Mouse (Mus musculus): ENCODE data around the gene Chmp2a. TPM values are rescaled to one million over a fixed set of nuclear protein-coding genes. Genes with fewer than 3 reads are reported as not detected.

Chmp2a gene
- polyA plus RNA-seq, 1 experiment from 2014 or later: 174 TPM

DNA sequence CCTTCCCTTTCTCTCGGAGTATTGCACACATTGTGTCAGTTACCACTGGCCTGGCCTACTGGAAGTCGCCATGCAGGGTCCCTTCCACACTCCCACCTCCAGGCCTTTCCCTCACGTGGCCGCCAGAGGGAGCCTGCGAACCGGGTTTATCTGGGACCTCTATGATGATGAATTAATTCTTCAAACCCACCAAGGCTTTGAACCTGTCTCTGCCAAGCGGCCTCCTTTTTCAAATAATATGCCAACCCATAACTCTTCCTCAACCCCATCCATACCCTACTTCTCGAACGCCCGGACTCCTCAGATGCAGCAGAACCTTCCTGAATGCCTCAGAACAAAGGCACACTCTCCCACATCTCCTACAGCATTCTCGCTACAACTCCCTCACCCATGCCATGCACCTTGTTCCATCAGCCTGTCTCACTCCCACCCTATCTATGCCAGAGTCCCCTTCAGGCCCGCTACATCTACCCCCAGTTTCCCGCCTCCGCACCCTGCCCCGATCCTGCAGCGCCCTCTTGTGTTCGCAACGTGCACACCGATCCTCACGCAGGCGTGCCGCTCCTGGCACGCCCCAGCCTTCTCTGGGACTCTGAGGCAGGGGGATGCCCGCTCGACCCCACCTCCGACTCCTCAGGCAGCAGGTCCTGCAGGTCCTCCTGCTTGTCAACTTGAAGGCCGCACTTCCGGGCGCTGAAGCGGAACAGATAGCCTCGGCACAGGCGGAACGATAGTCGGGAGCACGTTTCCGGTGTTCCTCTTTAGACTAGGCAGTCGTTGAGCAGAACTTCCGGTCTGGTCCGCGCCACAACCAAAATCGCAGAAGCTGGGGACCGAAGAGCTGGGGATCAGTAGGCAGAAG is 25.2 kb downstream of the Chmp2a start:
- H3K36me3 ChIP-seq (ENCODE audit: control insufficient read depth, insufficient read depth, low read length): peaks cover 20% of the 10 kb centered on the region
- H3K27ac ChIP-seq (ENCODE audit: low read depth, low read length): peak overlapping the region; percentile 96
- H3K4me2 ChIP-seq (ENCODE audit: low read length): peak overlapping the region; percentile 74
- under 1% methylated on average over 42 of the region's 42 CpGs for WGBS
- ATAC-seq: peak; percentile 92
- H3K9me3 ChIP-seq (ENCODE audit: control insufficient read depth, low read length): no peaks in the 10 kb centered on the region
- peak overlapping the region; percentile 94 for H3K9ac ChIP-seq (ENCODE audit: low read depth, low read length)
- peaks cover 13% of the 10 kb centered on the region for H3K4me1 ChIP-seq (ENCODE audit: control insufficient read depth, insufficient read depth, low read depth, low read length)
- no peaks in the 10 kb centered on the region for H3K27me3 ChIP-seq (replicated peaks; ENCODE audit: control insufficient read depth, insufficient read depth, low read length)
- peak overlapping the region; percentile 79 for H3K4me3 ChIP-seq (ENCODE audit: low read length)

GRCm38 (mm10) chr7:13007341-13008092 is 27.1 kb downstream of the Chmp2a start:
- Histone ChIP-seq H3K27ac (ENCODE audit: low read depth, low read length) (no peak overlapping the region), H3K27me3 (replicated peaks; ENCODE audit: control insufficient read depth, insufficient read depth, low read length) (no peaks in the 10 kb centered on the region), H3K4me3 (ENCODE audit: low read length) (peak overlapping the region; percentile 25), H3K9me3 (ENCODE audit: control insufficient read depth, low read length) (no peaks in the 10 kb centered on the region), H3K36me3 (ENCODE audit: control insufficient read depth, insufficient read depth, low read length) (peaks cover 20% of the 10 kb centered on the region), H3K4me2 (ENCODE audit: low read length) (peak overlapping the region; percentile 41), H3K9ac (ENCODE audit: low read depth, low read length) (peak overlapping the region; percentile 55), H3K4me1 (ENCODE audit: control insufficient read depth, insufficient read depth, low read depth, low read length) (peaks cover 13% of the 10 kb centered on the region)
- WGBS: 36% methylated on average over 56 of the region's 57 CpGs
- no peak for ATAC-seq

GRCm38 (mm10) chr7:13006531-13006930 is 28.1 kb downstream of the Chmp2a start:
- H3K9ac ChIP-seq (ENCODE audit: low read depth, low read length): no peak overlapping the region
- 86% methylated on average over 10 of the region's 10 CpGs for WGBS

DNA sequence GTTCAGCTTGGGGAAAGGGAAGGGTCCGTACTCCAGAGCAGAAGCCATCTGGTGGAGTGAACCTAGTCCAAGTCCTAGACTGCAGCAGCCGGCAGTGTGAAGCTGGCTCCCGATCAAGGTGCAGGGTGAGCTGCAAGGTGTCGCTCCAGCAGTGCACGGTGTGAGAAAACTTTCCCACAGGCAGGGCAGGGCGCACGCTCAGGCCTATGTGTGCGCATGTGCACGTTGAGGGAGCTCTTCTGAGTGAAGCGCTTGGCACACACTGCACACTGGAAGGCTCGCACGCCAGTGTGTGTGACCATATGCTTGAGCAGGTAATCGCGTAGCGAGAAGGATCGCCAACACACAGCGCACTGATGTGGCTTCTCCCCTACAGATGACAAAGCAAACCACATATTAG is 28.6 kb downstream of the Chmp2a start:
- no peak overlapping the region for H3K4me3 ChIP-seq (ENCODE audit: low read length)
- 80% methylated on average over 17 of the region's 17 CpGs for WGBS
- no peak for ATAC-seq
- H3K4me1 ChIP-seq (ENCODE audit: control insufficient read depth, insufficient read depth, low read depth, low read length): peaks cover 13% of the 10 kb centered on the region
- H3K4me2 ChIP-seq (ENCODE audit: low read length): no peak overlapping the region
- no peak overlapping the region for H3K27ac ChIP-seq (ENCODE audit: low read depth, low read length)
- no peaks in the 10 kb centered on the region for H3K9me3 ChIP-seq (ENCODE audit: control insufficient read depth, low read length)
- H3K36me3 ChIP-seq (ENCODE audit: control insufficient read depth, insufficient read depth, low read length): peaks cover 20% of the 10 kb centered on the region
- H3K27me3 ChIP-seq (replicated peaks; ENCODE audit: control insufficient read depth, insufficient read depth, low read length): no peaks in the 10 kb centered on the region
- H3K9ac ChIP-seq (ENCODE audit: low read depth, low read length): no peak overlapping the region

More at GRCm38 (mm10) chr7:13006531-13006930, 28.1 kb downstream of the Chmp2a start:
- no peaks in the 10 kb centered on the region for H3K27me3 ChIP-seq (replicated peaks; ENCODE audit: control insufficient read depth, insufficient read depth, low read length)
- H3K4me2 ChIP-seq (ENCODE audit: low read length): no peak overlapping the region
- no peak overlapping the region for H3K4me3 ChIP-seq (ENCODE audit: low read length)
- H3K36me3 ChIP-seq (ENCODE audit: control insufficient read depth, insufficient read depth, low read length): peaks cover 20% of the 10 kb centered on the region
- peaks cover 13% of the 10 kb centered on the region for H3K4me1 ChIP-seq (ENCODE audit: control insufficient read depth, insufficient read depth, low read depth, low read length)
- H3K27ac ChIP-seq (ENCODE audit: low read depth, low read length): no peak overlapping the region
- no peak for ATAC-seq
- no peaks in the 10 kb centered on the region for H3K9me3 ChIP-seq (ENCODE audit: control insufficient read depth, low read length)

DNA sequence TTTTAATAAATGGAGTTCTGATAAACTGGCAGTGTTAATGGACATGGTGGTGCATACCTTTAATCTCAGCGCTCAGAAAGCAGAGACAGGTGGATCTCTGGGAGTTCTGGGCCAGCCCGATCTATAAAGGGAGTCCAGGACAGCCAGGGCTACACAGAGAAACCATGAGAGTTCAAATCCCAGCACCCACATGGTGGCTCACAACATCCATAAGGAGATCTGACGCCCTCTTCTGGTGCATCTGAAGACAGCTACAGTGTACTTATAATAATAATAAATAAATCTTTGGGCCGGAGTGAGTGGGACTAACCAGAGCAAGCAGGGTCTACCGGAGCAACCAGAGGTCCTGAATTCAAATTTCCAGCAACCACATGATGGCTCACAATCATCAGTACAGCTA is 31.2 kb downstream of the Chmp2a start:
- H3K9me3 ChIP-seq (ENCODE audit: control insufficient read depth, low read length): no peaks in the 10 kb centered on the region
- peaks cover 7% of the 10 kb centered on the region for H3K4me1 ChIP-seq (ENCODE audit: control insufficient read depth, insufficient read depth, low read depth, low read length)
- H3K27ac ChIP-seq (ENCODE audit: low read depth, low read length): no peak overlapping the region
- no peak overlapping the region for H3K4me3 ChIP-seq (ENCODE audit: low read length)
- H3K4me2 ChIP-seq (ENCODE audit: low read length): no peak overlapping the region
- no peak for ATAC-seq
- peaks cover 20% of the 10 kb centered on the region for H3K36me3 ChIP-seq (ENCODE audit: control insufficient read depth, insufficient read depth, low read length)
- no peaks in the 10 kb centered on the region for H3K27me3 ChIP-seq (replicated peaks; ENCODE audit: control insufficient read depth, insufficient read depth, low read length)
- 78% methylated on average over 5 of the region's 5 CpGs for WGBS
- H3K9ac ChIP-seq (ENCODE audit: low read depth, low read length): no peak overlapping the region

DNA sequence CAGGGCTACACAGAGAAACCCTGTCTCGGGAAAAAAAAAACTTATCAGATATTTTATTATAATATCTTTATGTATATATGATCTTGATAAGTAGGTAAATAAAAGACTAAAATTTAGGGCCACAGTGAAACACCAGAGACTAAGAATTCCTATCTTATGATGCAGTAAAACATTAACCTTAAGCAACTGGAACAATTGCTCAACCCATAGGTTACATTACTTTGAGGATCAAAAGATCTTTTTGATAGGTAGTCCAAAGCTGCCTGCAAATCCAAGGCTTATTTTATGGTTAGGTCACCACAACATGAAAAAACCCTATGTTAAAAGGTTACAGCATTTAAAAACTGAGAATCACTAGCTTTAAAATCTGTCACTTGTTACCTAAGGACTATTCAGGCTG is 33.0 kb downstream of the Chmp2a start:
- no peak overlapping the region for H3K27ac ChIP-seq (ENCODE audit: low read depth, low read length)
- no peak overlapping the region for H3K9ac ChIP-seq (ENCODE audit: low read depth, low read length)
- H3K27me3 ChIP-seq (replicated peaks; ENCODE audit: control insufficient read depth, insufficient read depth, low read length): no peaks in the 10 kb centered on the region
- 77% methylated on average over 1 of the region's 1 CpGs for WGBS
- no peak overlapping the region for H3K4me2 ChIP-seq (ENCODE audit: low read length)
- H3K4me1 ChIP-seq (ENCODE audit: control insufficient read depth, insufficient read depth, low read depth, low read length): no peaks in the 10 kb centered on the region
- no peaks in the 10 kb centered on the region for H3K9me3 ChIP-seq (ENCODE audit: control insufficient read depth, low read length)
- H3K36me3 ChIP-seq (ENCODE audit: control insufficient read depth, insufficient read depth, low read length): peaks cover 12% of the 10 kb centered on the region
- ATAC-seq: no peak
- no peak overlapping the region for H3K4me3 ChIP-seq (ENCODE audit: low read length)

DNA sequence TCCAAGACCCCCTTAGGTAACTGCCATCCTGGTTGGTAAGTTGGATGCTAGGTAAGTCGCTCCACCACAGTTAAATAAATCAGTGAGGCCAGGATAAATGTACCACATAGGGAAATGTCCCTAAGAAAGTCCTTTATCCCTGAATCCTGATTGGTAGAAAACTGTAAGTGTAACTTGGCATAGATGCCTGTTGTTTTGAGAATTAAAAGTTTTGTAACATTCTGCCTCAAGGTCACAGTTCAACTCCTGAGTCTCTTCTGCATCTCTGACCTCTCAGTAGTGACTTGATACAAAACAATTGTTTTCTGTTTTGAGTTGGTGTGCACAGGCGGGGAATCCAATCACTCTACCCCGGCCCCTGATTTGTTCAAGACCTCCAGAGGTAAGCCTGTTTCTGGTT is 35.8 kb downstream of the Chmp2a start, which contains the start of gene Trim28:
Gene Trim28 (plus strand): TSS at position 264 of the 400 bp plus-strand sequence.
- Histone ChIP-seq H3K27ac (ENCODE audit: low read depth, low read length) (no peak within 1 kb of the TSS), H3K9me3 (ENCODE audit: control insufficient read depth, low read length) (no peaks in the 10 kb centered on the region), H3K27me3 (replicated peaks; ENCODE audit: control insufficient read depth, insufficient read depth, low read length) (no peaks in the 10 kb centered on the region), H3K9ac (ENCODE audit: low read depth, low read length) (no peak within 1 kb of the TSS), H3K4me2 (ENCODE audit: low read length) (no peak within 1 kb of the TSS), H3K4me1 (ENCODE audit: control insufficient read depth, insufficient read depth, low read depth, low read length) (no peaks in the 10 kb centered on the region), H3K36me3 (ENCODE audit: control insufficient read depth, insufficient read depth, low read length) (no peaks in the 10 kb centered on the region), H3K4me3 (ENCODE audit: low read length) (no peak within 1 kb of the TSS)
- ATAC-seq: no peak
- 92% methylated on average over 3 of the region's 3 CpGs for WGBS

GRCm38 (mm10) chr7:12998053-12998452 is 36.6 kb downstream of the Chmp2a start, which contains the start of gene Slc27a5:
Gene Slc27a5, minus strand, starts transcription at chr7:12998192.
- no peaks in the 10 kb centered on the region for H3K4me1 ChIP-seq (ENCODE audit: control insufficient read depth, insufficient read depth, low read depth, low read length)
- no peaks in the 10 kb centered on the region for H3K36me3 ChIP-seq (ENCODE audit: control insufficient read depth, insufficient read depth, low read length)
- H3K27ac ChIP-seq (ENCODE audit: low read depth, low read length): no peak within 1 kb of the TSS
- H3K9ac ChIP-seq (ENCODE audit: low read depth, low read length): no peak within 1 kb of the TSS
- no peak for ATAC-seq
- WGBS: 73% methylated on average over 5 of the region's 5 CpGs
- H3K9me3 ChIP-seq (ENCODE audit: control insufficient read depth, low read length): no peaks in the 10 kb centered on the region
- H3K4me3 ChIP-seq (ENCODE audit: low read length): no peak within 1 kb of the TSS
- no peaks in the 10 kb centered on the region for H3K27me3 ChIP-seq (replicated peaks; ENCODE audit: control insufficient read depth, insufficient read depth, low read length)
- no peak within 1 kb of the TSS for H3K4me2 ChIP-seq (ENCODE audit: low read length)

- Histone ChIP-seq H3K4me1 (ENCODE audit: control insufficient read depth, insufficient read depth, low read depth, low read length) (no peaks in the 10 kb centered on the region), H3K9ac (ENCODE audit: low read depth, low read length) (no peak overlapping the region), H3K27me3 (replicated peaks; ENCODE audit: control insufficient read depth, insufficient read depth, low read length) (no peaks in the 10 kb centered on the region), H3K27ac (ENCODE audit: low read depth, low read length) (no peak overlapping the region), H3K36me3 (ENCODE audit: control insufficient read depth, insufficient read depth, low read length) (no peaks in the 10 kb centered on the region), H3K4me2 (ENCODE audit: low read length) (no peak overlapping the region), H3K4me3 (ENCODE audit: low read length) (no peak overlapping the region), H3K9me3 (ENCODE audit: control insufficient read depth, low read length) (no peaks in the 10 kb centered on the region)
- no peak for ATAC-seq
- WGBS: 69% methylated on average over 5 of the region's 5 CpGs
Observed at GRCm38 (mm10) chr7:12997230-12997629, 37.4 kb downstream of the Chmp2a start.
